Mouse (Mus musculus): ENCODE data around the gene Phyhipl. TPM values are rescaled to one million over a fixed set of nuclear protein-coding genes. Genes with fewer than 3 reads are reported as not detected.

The Phyhipl gene
- polyA plus RNA-seq, 1 experiment from 2014 or later = 3.0 TPM

DNA sequence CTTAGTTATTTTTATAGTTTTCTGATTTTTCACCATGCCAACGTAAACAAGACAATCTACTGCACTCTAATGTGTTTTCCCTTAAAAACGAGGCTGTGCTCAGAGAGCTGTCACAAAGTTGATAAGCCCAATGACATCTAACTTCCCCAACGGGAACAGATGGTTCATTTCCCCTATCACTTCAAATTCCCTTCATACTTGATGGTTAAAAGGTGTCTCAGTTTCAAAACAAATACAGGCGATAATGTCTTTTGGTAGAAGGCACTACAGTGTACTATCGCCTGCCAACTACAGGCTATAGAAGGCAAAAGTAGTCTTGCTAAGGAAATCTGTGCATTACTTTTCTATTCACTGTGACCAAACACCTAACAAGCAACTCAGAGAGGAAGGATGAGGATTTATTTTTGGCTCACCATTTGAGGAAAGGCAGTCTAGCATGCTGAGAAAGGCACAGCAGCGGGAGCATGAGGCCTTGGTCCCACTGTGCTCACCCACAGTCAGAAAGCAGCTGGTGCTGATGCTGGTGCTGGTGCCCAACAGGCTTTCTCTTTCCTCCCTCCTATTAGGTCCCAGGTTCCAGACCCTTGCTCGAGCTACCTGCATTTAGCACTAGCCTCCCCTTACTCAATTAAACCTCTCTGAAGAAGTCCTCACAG lies 74.1 kb downstream of the Phyhipl start:
- Histone ChIP-seq H3K27ac (no peak overlapping the region), H3K9me3 (no peaks in the 10 kb centered on the region), H3K4me3 (replicated peaks) (no peak overlapping the region), H3K4me2 (no peak overlapping the region), H3K36me3 (no peaks in the 10 kb centered on the region), H3K9ac (replicated peaks) (no peak overlapping the region), H3K4me1 (replicated peaks) (no peaks in the 10 kb centered on the region), H3K27me3 (no peaks in the 10 kb centered on the region)
- no peak for ATAC-seq (ENCODE audit: insufficient number of reproducible peaks, insufficient read depth, low FRiP score, low TSS enrichment, low read depth)
- WGBS = 72% methylated on average over 7 of the region's 7 CpGs

DNA sequence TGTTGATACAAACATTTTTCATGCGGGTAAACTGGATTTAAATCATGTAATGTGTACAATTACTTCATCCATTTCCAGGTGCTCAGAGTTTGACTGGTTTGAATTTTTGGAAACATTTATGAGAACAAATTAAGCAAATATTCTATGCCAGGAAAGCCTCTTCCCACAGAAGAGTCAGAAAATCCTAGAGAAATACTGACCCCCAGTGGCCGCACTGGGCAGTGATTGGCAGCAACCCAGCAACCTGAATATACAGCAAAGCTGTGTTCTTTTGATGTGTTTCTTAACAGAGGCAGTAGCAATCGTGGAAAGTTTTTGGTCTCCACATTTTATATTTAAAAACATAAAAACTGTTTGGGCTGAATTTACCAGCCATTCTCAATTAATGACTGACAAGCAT lies 92.1 kb downstream of the Phyhipl start:
- Histone ChIP-seq H3K9ac (replicated peaks) (no peak overlapping the region), H3K27ac (no peak overlapping the region), H3K4me1 (replicated peaks) (no peaks in the 10 kb centered on the region), H3K9me3 (no peaks in the 10 kb centered on the region), H3K4me2 (no peak overlapping the region), H3K36me3 (no peaks in the 10 kb centered on the region; the same call in 1 of the 2 replicates), H3K4me3 (replicated peaks) (no peak overlapping the region), H3K27me3 (no peaks in the 10 kb centered on the region)
- no peak for ATAC-seq (ENCODE audit: insufficient number of reproducible peaks, insufficient read depth, low FRiP score, low TSS enrichment, low read depth)
- WGBS = 27% methylated on average over 3 of the region's 3 CpGs

DNA sequence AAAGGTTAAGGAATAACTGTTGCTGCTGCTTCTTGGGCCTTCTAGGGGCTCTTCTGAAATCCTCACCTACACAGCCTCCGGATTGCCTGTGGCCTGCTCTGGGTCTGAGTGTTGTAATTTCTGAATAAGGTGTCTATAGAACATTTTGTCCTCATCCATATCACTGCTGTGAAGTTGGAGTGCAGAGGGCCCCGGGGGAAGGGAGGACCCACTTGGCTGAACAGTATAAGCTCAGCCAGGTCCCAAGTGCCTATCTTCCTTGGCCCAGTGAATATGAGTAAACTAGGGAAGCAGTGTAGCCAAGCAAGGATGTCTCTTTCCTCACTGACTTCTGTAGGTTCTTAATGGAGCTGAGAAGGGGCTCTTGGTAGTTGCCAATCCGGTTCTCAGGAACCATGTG lies 103.2 kb downstream of the Phyhipl start:
- Histone ChIP-seq H3K4me3 (replicated peaks) (no peak overlapping the region), H3K27ac (no peak overlapping the region), H3K36me3 (peaks cover 14% of the 10 kb centered on the region; the same call in 1 of the 2 replicates), H3K9me3 (no peaks in the 10 kb centered on the region), H3K27me3 (no peaks in the 10 kb centered on the region), H3K4me1 (replicated peaks) (no peaks in the 10 kb centered on the region), H3K4me2 (no peak overlapping the region), H3K9ac (replicated peaks) (no peak overlapping the region)
- no peak for ATAC-seq (ENCODE audit: insufficient number of reproducible peaks, insufficient read depth, low FRiP score, low TSS enrichment, low read depth)
- 85% methylated on average over 3 of the region's 3 CpGs for WGBS

DNA sequence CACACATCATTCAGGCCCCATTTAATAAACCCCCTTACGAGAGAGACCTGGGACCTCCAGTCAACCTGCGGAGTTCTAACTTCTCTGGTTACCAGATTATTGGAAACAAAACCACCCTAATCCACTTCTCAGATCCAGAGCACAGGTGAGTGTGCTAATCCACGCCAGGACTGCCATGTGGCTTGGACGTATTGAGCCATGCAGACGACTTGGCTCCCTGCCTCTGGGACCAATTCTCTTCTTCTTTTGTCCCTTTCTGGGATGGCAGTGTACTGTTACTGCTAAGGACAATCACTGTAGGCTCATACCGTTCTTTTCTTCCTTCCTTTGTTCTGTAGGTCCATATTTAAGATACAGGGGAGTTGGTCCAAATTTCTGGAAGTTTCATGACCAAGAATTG lies 112.9 kb downstream of the Phyhipl start:
- 70% methylated on average over 6 of the region's 6 CpGs for WGBS
- no peak for ATAC-seq (ENCODE audit: insufficient number of reproducible peaks, insufficient read depth, low FRiP score, low TSS enrichment, low read depth)

DNA sequence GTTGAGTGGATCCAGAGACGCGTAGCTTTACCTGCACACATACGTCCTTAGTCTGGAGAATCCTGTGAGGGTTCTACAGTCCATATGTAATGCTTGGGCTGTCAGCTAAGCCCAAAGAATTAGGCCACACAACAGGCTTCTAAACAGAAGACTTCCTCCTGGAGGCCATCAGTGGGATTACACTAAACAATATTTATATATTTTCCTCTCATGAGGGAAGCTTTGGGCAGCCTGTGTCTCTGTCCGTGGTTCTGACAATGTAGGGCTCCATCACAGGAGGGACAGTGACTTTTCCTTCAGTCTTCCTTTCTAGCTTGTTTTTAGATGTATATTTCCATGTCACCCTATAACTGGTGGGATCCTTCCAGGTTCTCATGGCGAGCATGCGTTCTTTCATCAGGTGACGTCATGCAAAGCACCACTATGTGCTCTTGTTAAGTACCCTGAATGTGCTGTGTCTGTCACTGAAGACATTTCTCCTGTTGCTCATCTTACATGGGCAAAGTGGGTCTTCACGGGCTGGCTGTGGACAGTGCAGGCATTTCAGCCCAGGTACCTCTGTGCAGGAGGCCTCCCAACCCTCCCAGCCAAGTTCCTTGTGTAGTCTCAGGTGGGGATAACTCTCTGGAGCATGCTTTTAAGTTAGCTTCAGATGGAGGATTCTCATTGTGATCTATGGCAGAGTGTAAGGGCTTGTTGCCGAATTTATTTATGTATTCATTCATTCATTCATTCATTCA lies 115.1 kb downstream of the Phyhipl start:
- Histone ChIP-seq H3K27me3 (no peaks in the 10 kb centered on the region), H3K4me1 (replicated peaks) (no peaks in the 10 kb centered on the region), H3K27ac (no peak overlapping the region), H3K36me3 (peaks cover 18% of the 10 kb centered on the region; the same call in 1 of the 2 replicates), H3K4me3 (replicated peaks) (no peak overlapping the region), H3K9ac (replicated peaks) (no peak overlapping the region), H3K9me3 (no peaks in the 10 kb centered on the region), H3K4me2 (no peak overlapping the region)
- 83% methylated on average over 9 of the region's 9 CpGs for WGBS
- ATAC-seq (ENCODE audit: insufficient number of reproducible peaks, insufficient read depth, low FRiP score, low TSS enrichment, low read depth) = no peak

More for the DNA sequence above, 112.9 kb downstream of the Phyhipl start:
- no peak overlapping the region for H3K9ac ChIP-seq (replicated peaks)
- no peak overlapping the region for H3K4me3 ChIP-seq (replicated peaks)
- H3K9me3 ChIP-seq = no peaks in the 10 kb centered on the region
- H3K36me3 ChIP-seq = peaks cover 8% of the 10 kb centered on the region; the same call in 1 of the 2 replicates
- H3K27ac ChIP-seq = no peak overlapping the region
- no peaks in the 10 kb centered on the region for H3K4me1 ChIP-seq (replicated peaks)
- no peaks in the 10 kb centered on the region for H3K27me3 ChIP-seq
- no peak overlapping the region for H3K4me2 ChIP-seq

DNA sequence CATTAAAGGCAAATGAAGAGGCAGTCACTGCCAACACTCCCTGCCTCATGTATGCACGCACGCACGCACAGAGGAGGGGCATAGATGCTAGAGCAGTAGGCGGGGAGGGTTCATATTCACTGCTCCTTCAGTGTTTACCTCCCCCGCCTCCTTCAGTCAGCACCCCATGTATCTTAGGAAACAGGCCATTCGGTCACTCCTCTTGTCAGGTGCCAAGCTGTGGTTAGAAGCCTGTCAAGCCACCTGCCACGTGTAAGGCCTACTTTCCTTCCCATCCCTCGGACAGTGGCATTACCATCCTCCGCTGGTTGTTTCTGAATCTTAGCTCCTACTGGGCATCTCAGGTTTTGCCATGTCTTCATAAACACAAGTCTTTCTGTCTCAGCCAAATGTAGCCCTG lies 116.5 kb downstream of the Phyhipl start:
- no peak for ATAC-seq (ENCODE audit: insufficient number of reproducible peaks, insufficient read depth, low FRiP score, low TSS enrichment, low read depth)
- no peaks in the 10 kb centered on the region for H3K4me1 ChIP-seq (replicated peaks)
- H3K27ac ChIP-seq = no peak overlapping the region
- no peaks in the 10 kb centered on the region for H3K9me3 ChIP-seq
- peaks cover 19% of the 10 kb centered on the region; the same call in 1 of the 2 replicates for H3K36me3 ChIP-seq
- H3K9ac ChIP-seq (replicated peaks) = no peak overlapping the region
- no peak overlapping the region for H3K4me3 ChIP-seq (replicated peaks)
- WGBS = 92% methylated on average over 9 of the region's 9 CpGs
- no peaks in the 10 kb centered on the region for H3K27me3 ChIP-seq
- no peak overlapping the region for H3K4me2 ChIP-seq

DNA sequence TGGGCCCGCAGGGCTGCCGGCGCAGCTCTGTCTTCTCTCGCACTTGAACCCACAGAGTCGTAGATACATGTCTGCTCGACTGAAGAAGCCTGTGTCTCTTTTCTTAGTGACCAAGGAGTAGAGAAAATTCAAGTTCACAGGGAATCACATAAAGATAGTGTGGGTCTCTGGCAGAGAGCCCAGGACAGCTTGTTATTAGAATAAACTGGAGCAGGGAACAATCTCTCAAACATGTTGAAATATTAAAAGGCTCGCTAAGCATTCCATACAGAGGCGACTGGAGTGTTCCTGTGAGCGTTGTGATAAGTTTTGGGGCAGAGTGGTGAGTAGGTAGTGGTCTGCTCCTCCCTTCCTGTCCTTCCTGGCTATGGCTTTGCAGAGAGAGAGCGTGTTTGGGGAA lies 118.1 kb downstream of the Phyhipl start:
- Histone ChIP-seq H3K4me2 (no peak overlapping the region), H3K36me3 (peaks cover 19% of the 10 kb centered on the region; the same call in 1 of the 2 replicates), H3K4me1 (replicated peaks) (no peaks in the 10 kb centered on the region), H3K9ac (replicated peaks) (no peak overlapping the region), H3K9me3 (no peaks in the 10 kb centered on the region), H3K27me3 (no peaks in the 10 kb centered on the region), H3K27ac (no peak overlapping the region), H3K4me3 (replicated peaks) (no peak overlapping the region)
- no peak for ATAC-seq (ENCODE audit: insufficient number of reproducible peaks, insufficient read depth, low FRiP score, low TSS enrichment, low read depth)
- WGBS = 93% methylated on average over 10 of the region's 10 CpGs

DNA sequence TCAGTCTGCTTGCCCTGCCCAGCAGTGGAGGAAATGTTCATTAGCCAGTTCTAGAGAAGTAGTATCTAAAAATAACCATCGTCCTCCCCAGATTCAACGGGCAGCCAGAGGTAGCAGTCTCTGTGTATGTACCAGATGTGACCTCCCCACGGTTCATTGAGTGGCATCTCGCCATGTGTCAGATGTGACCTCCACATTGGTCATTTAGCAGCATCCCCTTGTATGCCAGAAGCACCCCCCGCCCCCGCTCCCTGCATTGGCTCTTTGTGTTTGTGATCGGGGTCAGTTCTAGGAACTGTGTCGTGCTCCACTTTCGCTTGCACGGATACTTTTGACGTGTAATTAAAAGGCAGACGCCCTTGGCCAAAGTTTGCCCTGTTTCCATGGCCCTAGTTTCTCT lies 120.4 kb downstream of the Phyhipl start:
- Histone ChIP-seq H3K4me3 (replicated peaks) (no peak overlapping the region), H3K4me1 (replicated peaks) (no peaks in the 10 kb centered on the region), H3K9me3 (no peaks in the 10 kb centered on the region), H3K36me3 (peaks cover 19% of the 10 kb centered on the region; the same call in 1 of the 2 replicates), H3K9ac (replicated peaks) (no peak overlapping the region), H3K27me3 (no peaks in the 10 kb centered on the region), H3K27ac (no peak overlapping the region), H3K4me2 (no peak overlapping the region)
- WGBS = 90% methylated on average over 12 of the region's 12 CpGs
- no peak for ATAC-seq (ENCODE audit: insufficient number of reproducible peaks, insufficient read depth, low FRiP score, low TSS enrichment, low read depth)

DNA sequence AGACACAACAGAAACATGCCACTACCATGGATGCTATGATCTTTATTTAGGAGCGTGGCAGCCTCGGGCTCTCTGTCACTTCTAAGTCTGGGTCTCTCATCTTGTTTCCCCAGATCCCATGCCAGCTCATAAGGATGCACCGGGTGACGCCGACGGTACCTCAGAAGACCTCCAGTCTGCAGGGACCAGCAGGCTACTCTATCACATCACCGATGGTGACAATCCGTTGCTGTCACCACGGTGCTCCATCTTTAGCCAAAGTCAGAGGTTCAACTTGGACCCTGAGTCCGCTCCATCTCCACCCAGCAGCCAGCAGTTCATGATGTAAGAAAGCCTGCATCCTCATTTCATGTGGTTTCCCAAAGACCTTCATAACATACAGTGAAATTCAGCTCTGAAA lies 121.2 kb downstream of the Phyhipl start:
- WGBS = 91% methylated on average over 10 of the region's 10 CpGs
- H3K36me3 ChIP-seq = peaks cover 19% of the 10 kb centered on the region; the same call in 1 of the 2 replicates
- H3K27ac ChIP-seq = no peak overlapping the region
- H3K4me1 ChIP-seq (replicated peaks) = no peaks in the 10 kb centered on the region
- H3K9me3 ChIP-seq = no peaks in the 10 kb centered on the region
- no peaks in the 10 kb centered on the region for H3K27me3 ChIP-seq
- H3K9ac ChIP-seq (replicated peaks) = no peak overlapping the region
- H3K4me3 ChIP-seq (replicated peaks) = no peak overlapping the region
- no peak overlapping the region for H3K4me2 ChIP-seq
- no peak for ATAC-seq (ENCODE audit: insufficient number of reproducible peaks, insufficient read depth, low FRiP score, low TSS enrichment, low read depth)

DNA sequence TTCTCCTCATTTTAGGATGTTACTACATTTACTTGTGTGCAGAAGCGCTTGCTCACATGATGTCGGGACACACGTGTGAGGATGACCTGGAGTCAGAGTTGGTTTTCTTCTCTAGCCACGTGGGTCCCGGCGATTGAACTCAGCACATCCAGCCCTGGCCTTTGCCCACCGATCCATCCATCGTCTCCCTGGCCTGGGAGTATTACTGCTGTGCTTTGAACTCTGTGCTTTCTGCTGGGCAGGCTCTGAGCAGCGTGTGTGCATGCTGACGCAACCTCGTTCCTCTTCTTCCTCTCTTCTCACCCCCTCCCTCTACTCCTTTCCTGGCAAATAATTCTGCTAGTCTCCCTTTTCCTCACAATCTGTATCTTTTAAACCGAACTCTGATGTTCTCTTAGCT lies 121.8 kb downstream of the Phyhipl start:
- no peak overlapping the region for H3K27ac ChIP-seq
- peaks cover 19% of the 10 kb centered on the region; the same call in 1 of the 2 replicates for H3K36me3 ChIP-seq
- no peak overlapping the region for H3K4me3 ChIP-seq (replicated peaks)
- no peaks in the 10 kb centered on the region for H3K27me3 ChIP-seq
- ATAC-seq (ENCODE audit: insufficient number of reproducible peaks, insufficient read depth, low FRiP score, low TSS enrichment, low read depth) = no peak
- no peak overlapping the region for H3K4me2 ChIP-seq
- H3K9me3 ChIP-seq = no peaks in the 10 kb centered on the region
- no peaks in the 10 kb centered on the region for H3K4me1 ChIP-seq (replicated peaks)
- 82% methylated on average over 12 of the region's 12 CpGs for WGBS
- no peak overlapping the region for H3K9ac ChIP-seq (replicated peaks)

DNA sequence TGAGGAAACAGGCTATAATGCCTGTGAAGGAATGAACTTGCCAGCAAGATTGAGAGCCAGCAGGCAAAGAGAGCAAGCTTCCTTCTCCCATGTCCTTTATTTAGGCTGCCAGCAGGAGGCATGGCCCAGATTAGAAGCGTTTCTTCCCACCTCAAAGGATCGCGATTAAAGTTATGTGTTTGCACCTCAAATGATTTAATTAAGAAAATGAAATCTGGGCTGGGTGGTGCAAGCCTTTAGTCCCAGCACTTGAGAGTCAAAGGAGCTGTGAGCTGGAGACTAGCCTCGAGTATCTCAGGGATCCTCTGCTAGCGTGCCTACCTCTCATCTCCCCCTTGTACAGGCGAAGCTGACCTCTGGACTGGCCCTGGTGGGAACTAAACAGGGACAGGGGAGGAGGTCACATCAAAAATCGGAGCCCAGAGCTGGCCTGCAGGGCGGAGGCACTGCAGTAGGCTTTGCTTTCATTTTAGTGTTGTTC lies 122.4 kb downstream of the Phyhipl start:
- ATAC-seq (ENCODE audit: insufficient number of reproducible peaks, insufficient read depth, low FRiP score, low TSS enrichment, low read depth) = no peak
- 78% methylated on average over 8 of the region's 8 CpGs for WGBS

More for the DNA sequence above, 122.4 kb downstream of the Phyhipl start:
- Histone ChIP-seq H3K27me3 (no peaks in the 10 kb centered on the region), H3K4me3 (replicated peaks) (no peak overlapping the region), H3K9ac (replicated peaks) (no peak overlapping the region), H3K36me3 (peaks cover 18% of the 10 kb centered on the region; the same call in 1 of the 2 replicates), H3K27ac (no peak overlapping the region), H3K4me2 (no peak overlapping the region), H3K4me1 (replicated peaks) (no peaks in the 10 kb centered on the region), H3K9me3 (no peaks in the 10 kb centered on the region)

Data from limb, embryonic 12.5 days (tissue).